Mouse (Mus musculus): ENCODE data around the gene Vav3. TPM values are rescaled to one million over a fixed set of nuclear protein-coding genes. Genes with fewer than 3 reads are reported as not detected.

The Vav3 gene
- polyA plus RNA-seq, 1 experiment from 2014 or later: 2.9 TPM

- Histone ChIP-seq H3K4me3 (ENCODE audit: low read depth, low read length) (no peak overlapping the region), H3K27ac (ENCODE audit: low read length) (no peak overlapping the region), H3K9ac (ENCODE audit: low read depth, low read length) (no peak overlapping the region), H3K27me3 (ENCODE audit: control insufficient read depth, insufficient read depth, low read depth, low read length) (no peaks in the 10 kb centered on the region), H3K9me3 (replicated peaks; ENCODE audit: control insufficient read depth, low read length) (no peaks in the 10 kb centered on the region), H3K4me1 (ENCODE audit: control insufficient read depth, low read depth, low read length) (no peaks in the 10 kb centered on the region), H3K4me2 (ENCODE audit: low read depth, low read length) (no peak overlapping the region), H3K36me3 (ENCODE audit: control insufficient read depth, insufficient read depth) (no peaks in the 10 kb centered on the region)
- ATAC-seq (ENCODE audit: low read depth): no peak
- WGBS (ENCODE audit: insufficient replicate concordance): 67% methylated on average over 7 of the region's 7 CpGs
Observed at GRCm38 (mm10) chr3:109711751-109712150, 371.3 kb downstream of the Vav3 start.

- no peak overlapping the region for H3K9ac ChIP-seq (ENCODE audit: low read depth, low read length)
- H3K36me3 ChIP-seq (ENCODE audit: control insufficient read depth, insufficient read depth): no peaks in the 10 kb centered on the region
- no peaks in the 10 kb centered on the region for H3K27me3 ChIP-seq (ENCODE audit: control insufficient read depth, insufficient read depth, low read depth, low read length)
- no peaks in the 10 kb centered on the region for H3K4me1 ChIP-seq (ENCODE audit: control insufficient read depth, low read depth, low read length)
- H3K9me3 ChIP-seq (replicated peaks; ENCODE audit: control insufficient read depth, low read length): no peaks in the 10 kb centered on the region
- H3K27ac ChIP-seq (ENCODE audit: low read length): no peak overlapping the region
- no peak overlapping the region for H3K4me2 ChIP-seq (ENCODE audit: low read depth, low read length)
- no peak overlapping the region for H3K4me3 ChIP-seq (ENCODE audit: low read depth, low read length)
- ATAC-seq (ENCODE audit: low read depth): no peak
Observed at GRCm38 (mm10) chr3:109714476-109714875, 374.0 kb downstream of the Vav3 start.

DNA sequence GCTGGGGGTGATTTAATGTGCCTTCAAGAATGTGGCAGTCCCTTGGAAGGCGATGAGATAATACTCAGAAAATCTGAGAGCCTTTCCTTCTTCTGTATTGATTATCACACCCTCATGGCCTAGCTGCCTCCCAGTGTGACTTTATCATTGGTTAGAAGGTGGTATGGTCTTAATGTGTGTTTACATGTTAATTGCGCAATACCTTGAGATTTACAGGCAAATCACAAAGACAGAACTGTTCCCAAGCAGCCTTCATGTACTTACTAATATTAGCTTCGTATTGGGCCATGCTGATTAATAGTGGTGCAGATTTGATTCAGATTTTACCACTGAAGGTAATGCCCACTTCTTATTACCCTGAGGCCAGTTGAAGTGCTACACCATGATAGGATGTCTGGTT is 381.3 kb downstream of the Vav3 start:
- 62% methylated on average over 3 of the region's 3 CpGs for WGBS (ENCODE audit: insufficient replicate concordance)
- H3K9me3 ChIP-seq (replicated peaks; ENCODE audit: control insufficient read depth, low read length): no peaks in the 10 kb centered on the region
- ATAC-seq (ENCODE audit: low read depth): no peak
- no peak overlapping the region for H3K4me2 ChIP-seq (ENCODE audit: low read depth, low read length)
- H3K4me1 ChIP-seq (ENCODE audit: control insufficient read depth, low read depth, low read length): no peaks in the 10 kb centered on the region
- no peak overlapping the region for H3K9ac ChIP-seq (ENCODE audit: low read depth, low read length)
- no peaks in the 10 kb centered on the region for H3K36me3 ChIP-seq (ENCODE audit: control insufficient read depth, insufficient read depth)
- H3K27ac ChIP-seq (ENCODE audit: low read length): no peak overlapping the region
- no peaks in the 10 kb centered on the region for H3K27me3 ChIP-seq (ENCODE audit: control insufficient read depth, insufficient read depth, low read depth, low read length)
- H3K4me3 ChIP-seq (ENCODE audit: low read depth, low read length): no peak overlapping the region

DNA sequence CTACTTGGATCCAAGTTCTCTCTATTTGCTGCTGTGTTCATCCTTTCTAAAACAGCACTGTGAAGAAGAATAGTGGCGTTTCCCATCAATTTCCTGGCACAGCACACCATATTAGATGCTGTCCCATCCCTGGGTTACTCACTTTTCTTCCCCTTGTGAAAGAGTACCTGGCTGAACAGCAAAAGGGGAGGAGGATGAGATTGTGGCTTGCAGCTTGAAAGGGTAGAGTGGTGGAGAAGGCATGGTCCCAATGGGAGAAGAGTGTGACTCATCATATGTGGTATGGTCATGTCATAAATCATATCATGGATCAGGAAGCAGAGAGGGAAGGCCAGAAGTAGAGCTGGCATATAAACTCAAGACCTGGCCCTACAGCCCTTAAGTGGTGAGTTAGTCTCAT is 386.3 kb downstream of the Vav3 start:
- Histone ChIP-seq H3K4me3 (ENCODE audit: low read depth, low read length) (no peak overlapping the region), H3K9ac (ENCODE audit: low read depth, low read length) (no peak overlapping the region), H3K4me1 (ENCODE audit: control insufficient read depth, low read depth, low read length) (no peaks in the 10 kb centered on the region), H3K4me2 (ENCODE audit: low read depth, low read length) (no peak overlapping the region), H3K9me3 (replicated peaks; ENCODE audit: control insufficient read depth, low read length) (no peaks in the 10 kb centered on the region), H3K27ac (ENCODE audit: low read length) (no peak overlapping the region), H3K36me3 (ENCODE audit: control insufficient read depth, insufficient read depth) (no peaks in the 10 kb centered on the region), H3K27me3 (ENCODE audit: control insufficient read depth, insufficient read depth, low read depth, low read length) (no peaks in the 10 kb centered on the region)
- WGBS (ENCODE audit: insufficient replicate concordance): 56% methylated on average over 1 of the region's 1 CpGs
- ATAC-seq (ENCODE audit: low read depth): no peak

DNA sequence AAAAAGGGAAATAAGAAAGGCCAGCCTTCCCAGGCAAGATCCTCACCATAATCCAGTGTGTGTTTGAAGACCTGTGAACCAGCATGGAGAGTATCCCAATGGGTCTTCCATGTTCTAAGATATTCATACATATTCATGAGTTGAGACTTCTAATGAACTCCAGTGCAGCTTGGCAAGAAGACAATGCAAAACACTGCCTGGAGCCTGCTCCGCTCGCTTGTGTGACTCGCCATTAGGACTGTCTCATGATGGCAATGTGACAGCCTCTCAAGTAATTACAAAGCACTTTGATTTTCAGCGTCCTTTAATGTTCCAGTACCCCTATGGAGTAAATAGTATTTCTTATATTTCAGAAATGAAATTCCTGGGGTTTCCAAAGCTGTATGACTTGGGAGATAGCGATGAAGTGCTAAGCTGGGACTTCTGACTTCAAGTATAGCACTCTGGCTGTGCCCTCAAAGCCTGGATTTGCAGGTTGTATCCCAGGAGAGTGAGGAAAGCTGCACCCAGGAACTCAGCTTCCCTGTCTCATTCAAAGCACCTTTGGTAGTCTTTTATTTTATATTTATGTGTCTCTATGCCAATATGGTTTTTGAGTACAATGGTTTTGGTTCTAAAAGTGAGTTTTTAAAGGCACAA is 391.3 kb downstream of the Vav3 start:
- WGBS (ENCODE audit: insufficient replicate concordance): 65% methylated on average over 5 of the region's 5 CpGs
- ATAC-seq (ENCODE audit: low read depth): no peak
- H3K27me3 ChIP-seq (ENCODE audit: control insufficient read depth, insufficient read depth, low read depth, low read length): no peaks in the 10 kb centered on the region
- H3K27ac ChIP-seq (ENCODE audit: low read length): no peak overlapping the region
- H3K36me3 ChIP-seq (ENCODE audit: control insufficient read depth, insufficient read depth): no peaks in the 10 kb centered on the region
- H3K4me2 ChIP-seq (ENCODE audit: low read depth, low read length): no peak overlapping the region
- no peak overlapping the region for H3K4me3 ChIP-seq (ENCODE audit: low read depth, low read length)
- H3K4me1 ChIP-seq (ENCODE audit: control insufficient read depth, low read depth, low read length): no peaks in the 10 kb centered on the region
- no peaks in the 10 kb centered on the region for H3K9me3 ChIP-seq (replicated peaks; ENCODE audit: control insufficient read depth, low read length)
- no peak overlapping the region for H3K9ac ChIP-seq (ENCODE audit: low read depth, low read length)

DNA sequence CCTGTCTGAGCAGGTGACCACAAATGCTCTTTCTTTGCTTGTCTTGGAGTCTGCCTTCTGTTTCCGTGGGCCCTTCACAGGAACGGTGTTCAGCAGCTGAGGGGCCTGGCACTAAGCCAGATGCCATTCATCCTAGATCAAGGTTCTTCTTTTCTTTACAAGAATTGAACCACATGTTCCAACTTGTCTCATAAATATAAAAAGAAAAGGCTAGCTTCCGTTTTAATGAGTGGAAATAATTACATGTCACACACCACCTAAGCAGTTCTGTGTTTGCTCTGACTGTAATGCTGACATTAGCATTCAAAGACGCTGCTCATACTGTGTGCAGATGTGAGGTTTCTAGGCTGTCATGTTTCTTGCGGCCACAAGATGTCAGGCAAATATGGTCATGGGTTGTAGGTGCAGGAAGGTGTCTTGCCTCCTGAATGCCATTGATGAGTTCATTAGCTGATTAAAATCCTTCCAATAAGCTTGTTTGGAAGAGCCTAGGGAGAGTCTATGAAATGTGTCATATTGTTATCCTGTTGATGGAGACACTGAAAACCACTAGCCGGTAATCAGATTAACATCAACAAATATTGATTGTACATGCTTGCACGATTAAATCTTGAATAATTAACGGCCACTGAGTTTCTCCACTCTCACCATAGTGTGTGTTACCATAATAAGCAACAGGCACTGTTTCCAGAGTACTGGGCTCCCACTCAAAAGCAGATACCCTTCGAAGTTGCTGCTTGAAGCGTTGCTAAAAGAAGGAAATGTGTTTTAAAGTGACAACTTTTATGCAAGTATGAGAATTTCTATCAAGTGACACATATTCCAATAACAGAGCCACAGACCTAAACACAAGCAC is 392.1 kb downstream of the Vav3 start:
- ATAC-seq (ENCODE audit: low read depth): no peak
- Histone ChIP-seq H3K4me2 (ENCODE audit: low read depth, low read length) (no peak overlapping the region), H3K4me1 (ENCODE audit: control insufficient read depth, low read depth, low read length) (no peaks in the 10 kb centered on the region), H3K4me3 (ENCODE audit: low read depth, low read length) (no peak overlapping the region), H3K9me3 (replicated peaks; ENCODE audit: control insufficient read depth, low read length) (no peaks in the 10 kb centered on the region), H3K9ac (ENCODE audit: low read depth, low read length) (no peak overlapping the region), H3K27me3 (ENCODE audit: control insufficient read depth, insufficient read depth, low read depth, low read length) (no peaks in the 10 kb centered on the region), H3K27ac (ENCODE audit: low read length) (no peak overlapping the region), H3K36me3 (ENCODE audit: control insufficient read depth, insufficient read depth) (no peaks in the 10 kb centered on the region)
- WGBS (ENCODE audit: insufficient replicate concordance): 36% methylated on average over 10 of the region's 10 CpGs

Other genes with a start within 250 kb of the Vav3 start
- gene Slc25a24, start 217.5 kb upstream of the Vav3 start, polyA plus RNA-seq (2015; fragmentation: Nextera tagmentation; extraction: Ambion mirVana): 4.2 and 4.6 TPM in 2 replicates

Data from liver, embryonic 16.5 days (tissue).